Mouse (Mus musculus) kidney, embryonic 16.5 days (tissue): ENCODE measurements at regions not wholly inside any gene's neighbourhood (a gene's known extent, or its start where the extent isn't known, plus 50 kb on each side); places are given as distances from the start of the nearest gene placed in this dataset.
A peak's percentile ranks its signal among the peaks of the same experiment; 100 is the strongest.

Experiments
- ATAC-seq: fragments of 200-750 bp; cut with Nextera tagmentation; 2 replicates; pipeline ENCODE4 v1.8.0; 2017; ENCODE audit warnings: moderate TSS enrichment; ENCODE audit not compliant: low FRiP score, low TSS enrichment
- H3K27ac ChIP-seq: fragments of 300-500 bp; sonication (generic); 2 replicates; pipeline ENCODE4 v1.5.1; 2014; ENCODE audit warnings: low read length
- H3K27me3 ChIP-seq: fragments of 300-500 bp; sonication (generic); 2 replicates; pipeline ENCODE4 v1.6.1; 2014; ENCODE audit warnings: low read length, control low read depth, mixed read lengths; ENCODE audit not compliant: insufficient read depth
- H3K36me3 ChIP-seq: fragments of 300-500 bp; sonication (generic); 2 replicates; pipeline ENCODE4 v1.6.1; 2014; ENCODE audit warnings: low read length, control low read depth, mixed read lengths; ENCODE audit not compliant: insufficient read depth
- H3K4me1 ChIP-seq: fragments of 300-500 bp; sonication (generic); 2 replicates; pipeline ENCODE4 v1.6.1; 2014; ENCODE audit warnings: low read length, control low read depth, mixed read lengths; ENCODE audit not compliant: insufficient read depth
- H3K4me2 ChIP-seq: fragments of 300-500 bp; sonication (generic); replicated peaks from 2 replicates; pipeline ENCODE4 v1.6.1; 2014; ENCODE audit warnings: low read depth, low read length
- H3K4me3 ChIP-seq: fragments of 300-500 bp; sonication (generic); 2 replicates; pipeline ENCODE4 v1.5.1; 2014; ENCODE audit warnings: mild to moderate bottlenecking, low read length
- H3K9ac ChIP-seq: fragments of 300-500 bp; sonication (generic); replicated peaks from 2 replicates; pipeline ENCODE4 v1.6.1; 2014; ENCODE audit warnings: low read length
- H3K9me3 ChIP-seq: fragments of 300-500 bp; sonication (generic); 2 replicates; pipeline ENCODE4 v1.6.1; 2016; ENCODE audit warnings: low read length, control low read depth
- WGBS: fragments of 180-500 bp; shearing (Covaris S2); extraction: QIAGEN DNeasy Blood & Tissue Kit; methylation state at CpG from one replicate; pipeline ENCODE4 v1.1.7; 2014; 5-methylcytosine and 5-hydroxymethylcytosine counted together

GRCm38 (mm10) chrX:60833456-60833855, 59.8 kb downstream of the Sox3 start:
- no peaks in the 10 kb centered on the region for H3K36me3 ChIP-seq
- H3K9ac ChIP-seq: no peak overlapping the region
- ATAC-seq: no peak
- H3K9me3 ChIP-seq: no peaks in the 10 kb centered on the region
- no peak overlapping the region for H3K4me3 ChIP-seq
- no peaks in the 10 kb centered on the region for H3K27me3 ChIP-seq
- H3K27ac ChIP-seq: no peak overlapping the region
- H3K4me2 ChIP-seq: no peak overlapping the region
- 82% methylated on average over 6 of the region's 6 CpGs for WGBS
- no peaks in the 10 kb centered on the region for H3K4me1 ChIP-seq

- H3K9ac ChIP-seq: no peak overlapping the region
- no peaks in the 10 kb centered on the region for H3K27me3 ChIP-seq
- H3K4me1 ChIP-seq: no peaks in the 10 kb centered on the region
- H3K27ac ChIP-seq: no peak overlapping the region
- peak; percentile 42; the same call in 1 of the 2 replicates for ATAC-seq
- 43% methylated on average over 19 of the region's 22 CpGs for WGBS
- H3K4me2 ChIP-seq: peak overlapping the region; percentile 31; the same call in 1 of the 2 replicates
- no peak overlapping the region for H3K4me3 ChIP-seq
- H3K36me3 ChIP-seq: no peaks in the 10 kb centered on the region
- no peaks in the 10 kb centered on the region for H3K9me3 ChIP-seq
Observed at GRCm38 (mm10) chrX:60831330-60832027, 61.8 kb downstream of the Sox3 start.

GRCm38 (mm10) chrX:60825181-60826080, 67.8 kb downstream of the Sox3 start:
- Histone ChIP-seq H3K27me3 (no peaks in the 10 kb centered on the region), H3K4me1 (no peaks in the 10 kb centered on the region), H3K9ac (no peak overlapping the region), H3K27ac (no peak overlapping the region), H3K4me2 (no peak overlapping the region), H3K4me3 (no peak overlapping the region), H3K9me3 (no peaks in the 10 kb centered on the region), H3K36me3 (no peaks in the 10 kb centered on the region)
- ATAC-seq: no peak
- WGBS: 71% methylated on average over 9 of the region's 9 CpGs

- Histone ChIP-seq H3K4me2 (no peak overlapping the region), H3K27me3 (no peaks in the 10 kb centered on the region; the same call in 1 of the 2 replicates), H3K9me3 (no peaks in the 10 kb centered on the region), H3K36me3 (no peaks in the 10 kb centered on the region), H3K4me1 (no peaks in the 10 kb centered on the region), H3K9ac (no peak overlapping the region), H3K4me3 (no peak overlapping the region), H3K27ac (no peak overlapping the region)
- peak; percentile 79; the same call in 1 of the 2 replicates for ATAC-seq
- WGBS: 53% methylated on average over 5 of the region's 5 CpGs
Observed at GRCm38 (mm10) chrX:60798567-60798966, 94.7 kb downstream of the Sox3 start.

- Histone ChIP-seq H3K4me2 (no peak overlapping the region), H3K9ac (no peak overlapping the region), H3K4me3 (no peak overlapping the region), H3K9me3 (no peaks in the 10 kb centered on the region), H3K4me1 (no peaks in the 10 kb centered on the region), H3K36me3 (no peaks in the 10 kb centered on the region), H3K27me3 (no peaks in the 10 kb centered on the region; the same call in 1 of the 2 replicates), H3K27ac (no peak overlapping the region)
- no peak for ATAC-seq
- WGBS: 54% methylated on average over 5 of the region's 5 CpGs
Observed at GRCm38 (mm10) chrX:60780766-60781165, 112.5 kb downstream of the Sox3 start.

GRCm38 (mm10) chrX:60780161-60780560, 113.1 kb downstream of the Sox3 start:
- WGBS: 51% methylated on average over 2 of the region's 2 CpGs
- Histone ChIP-seq H3K4me3 (no peak overlapping the region), H3K27ac (no peak overlapping the region), H3K4me1 (no peaks in the 10 kb centered on the region), H3K4me2 (no peak overlapping the region), H3K27me3 (no peaks in the 10 kb centered on the region; the same call in 1 of the 2 replicates), H3K9me3 (no peaks in the 10 kb centered on the region), H3K9ac (no peak overlapping the region), H3K36me3 (no peaks in the 10 kb centered on the region)
- no peak for ATAC-seq

GRCm38 (mm10) chrX:60773645-60774044, 119.6 kb downstream of the Sox3 start:
- no peak for ATAC-seq
- Histone ChIP-seq H3K9ac (no peak overlapping the region), H3K27ac (no peak overlapping the region), H3K36me3 (no peaks in the 10 kb centered on the region), H3K9me3 (no peaks in the 10 kb centered on the region), H3K4me2 (no peak overlapping the region), H3K27me3 (no peaks in the 10 kb centered on the region; the same call in 1 of the 2 replicates), H3K4me1 (no peaks in the 10 kb centered on the region), H3K4me3 (no peak overlapping the region)
- WGBS: 67% methylated on average over 5 of the region's 5 CpGs

- H3K36me3 ChIP-seq: no peaks in the 10 kb centered on the region
- H3K9me3 ChIP-seq: no peaks in the 10 kb centered on the region
- no peak for ATAC-seq
- H3K27me3 ChIP-seq: no peaks in the 10 kb centered on the region; the same call in 1 of the 2 replicates
- no peaks in the 10 kb centered on the region for H3K4me1 ChIP-seq
- H3K27ac ChIP-seq: no peak overlapping the region
- H3K4me2 ChIP-seq: no peak overlapping the region
- WGBS: 41% methylated on average over 1 of the region's 1 CpGs
- no peak overlapping the region for H3K4me3 ChIP-seq
- no peak overlapping the region for H3K9ac ChIP-seq
Observed at GRCm38 (mm10) chrX:60772439-60772838, 120.8 kb downstream of the Sox3 start.

- H3K27ac ChIP-seq: no peak overlapping the region
- H3K9ac ChIP-seq: no peak overlapping the region
- no peak for ATAC-seq
- H3K4me3 ChIP-seq: no peak overlapping the region
- H3K4me1 ChIP-seq: no peaks in the 10 kb centered on the region
- H3K9me3 ChIP-seq: no peaks in the 10 kb centered on the region
- no peak overlapping the region for H3K4me2 ChIP-seq
- H3K27me3 ChIP-seq: no peaks in the 10 kb centered on the region
- H3K36me3 ChIP-seq: no peaks in the 10 kb centered on the region
- 67% methylated on average over 5 of the region's 5 CpGs for WGBS
Observed at GRCm38 (mm10) chrX:60750456-60750855, 142.8 kb downstream of the Sox3 start.

GRCm38 (mm10) chrX:60743971-60744370, 149.3 kb downstream of the Sox3 start:
- Histone ChIP-seq H3K36me3 (no peaks in the 10 kb centered on the region), H3K4me3 (no peak overlapping the region), H3K4me1 (no peaks in the 10 kb centered on the region), H3K27ac (no peak overlapping the region), H3K27me3 (no peaks in the 10 kb centered on the region), H3K4me2 (no peak overlapping the region), H3K9me3 (no peaks in the 10 kb centered on the region), H3K9ac (no peak overlapping the region)
- 76% methylated on average over 3 of the region's 3 CpGs for WGBS
- ATAC-seq: no peak
